Mouse (Mus musculus) urinary bladder, adult 2 months (tissue): ENCODE data around the gene Agmat. TPM values are rescaled to one million over a fixed set of nuclear protein-coding genes. Genes with fewer than 3 reads are reported as not detected.

ENCODE experiments used
- polyA plus RNA-seq: library from polyadenylated mRNA; depleted of rRNA; stranded (reverse); fragments of >200 nt; gene quantifications from 2 replicates; pipeline ENCODE4 v1.2.3, GENCODE M21; 2012; rRNA removed

Agmat gene
- polyA plus RNA-seq, 1 experiment = not detected

Other genes starting within 250 kb of the Agmat start
- gene Spen, start 208.1 kb upstream of the Agmat start, polyA plus RNA-seq = 3.5 and 10.7 TPM in 2 replicates
- gene Fblim1, start 140.6 kb upstream of the Agmat start, polyA plus RNA-seq = 95.1 and 129 TPM in 2 replicates
- gene Tmem82, start 128.0 kb upstream of the Agmat start, polyA plus RNA-seq = 0.87 and 0.94 TPM in 2 replicates
- gene Slc25a34, start 122.9 kb upstream of the Agmat start, polyA plus RNA-seq = 0.10 and 0.14 TPM in 2 replicates
- gene Plekhm2, start 81.8 kb upstream of the Agmat start, polyA plus RNA-seq = 31.5 and 32.0 TPM in 2 replicates
- 14.4 and 17.2 TPM in 2 replicates for gene Rsc1a1, start 61.1 kb upstream of the Agmat start, polyA plus RNA-seq
- gene Ddi2, start 23.3 kb upstream of the Agmat start, polyA plus RNA-seq = 38.9 and 40.9 TPM in 2 replicates
- gene Dnajc16, start 44.3 kb downstream of the Agmat start, polyA plus RNA-seq = 12.8 and 13.0 TPM in 2 replicates
- gene Casp9, start 46.9 kb downstream of the Agmat start, polyA plus RNA-seq = 15.7 and 16.9 TPM in 2 replicates
- 0.29 and 1.3 TPM in 2 replicates for gene Cela2a, start 79.5 kb downstream of the Agmat start, polyA plus RNA-seq
- not detected in 2 replicates for gene Ctrc, start 99.7 kb downstream of the Agmat start, polyA plus RNA-seq
- gene Efhd2, start 128.2 kb downstream of the Agmat start, polyA plus RNA-seq = 79.2 and 95.6 TPM in 2 replicates